Mouse (Mus musculus): ENCODE results near the gene Spata1. TPM values are rescaled to one million over a fixed set of nuclear protein-coding genes. Genes with fewer than 3 reads are reported as not detected.
"Not testable (repeated sequence)": the region's sequence is repeated elsewhere in the genome, so short reads cannot be mapped to it uniquely, and the experiment has no call there.

Spata1 gene
- polyA plus RNA-seq, 2 experiments from 2014 or later, result 7.8 to 8.7 TPM

DNA sequence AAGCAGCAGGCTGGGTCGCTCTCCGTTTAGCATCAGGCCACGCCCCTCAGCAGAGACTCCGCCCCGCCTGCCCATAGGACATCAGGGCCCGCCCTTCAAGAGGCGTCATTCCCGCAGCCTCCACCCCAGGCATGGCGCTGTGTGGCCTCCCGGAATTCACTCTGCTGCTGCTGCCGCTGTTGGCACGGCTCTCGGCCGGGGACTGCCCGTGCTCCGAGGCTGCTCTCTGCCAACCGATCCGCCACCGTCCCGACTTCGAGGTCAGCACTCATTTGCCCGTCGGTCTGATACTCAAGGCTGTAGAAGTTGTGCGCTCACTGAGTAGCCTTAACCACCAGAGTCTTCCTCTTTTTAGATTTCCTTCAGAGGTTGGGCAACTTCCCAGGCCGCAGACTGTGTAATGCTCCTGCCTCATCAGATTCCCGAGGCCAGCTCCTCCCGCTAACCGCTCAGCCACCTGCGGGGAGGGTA is 49.1 kb downstream of the Spata1 start:
- ATAC-seq, result peak; percentile 100

- no peak for ATAC-seq
Measured at GRCm38 (mm10) chr3:146449745-146450250, 49.8 kb downstream of the Spata1 start, which contains the start of gene Ctbs. Gene Ctbs (plus strand): TSS chr3:146449795.

DNA sequence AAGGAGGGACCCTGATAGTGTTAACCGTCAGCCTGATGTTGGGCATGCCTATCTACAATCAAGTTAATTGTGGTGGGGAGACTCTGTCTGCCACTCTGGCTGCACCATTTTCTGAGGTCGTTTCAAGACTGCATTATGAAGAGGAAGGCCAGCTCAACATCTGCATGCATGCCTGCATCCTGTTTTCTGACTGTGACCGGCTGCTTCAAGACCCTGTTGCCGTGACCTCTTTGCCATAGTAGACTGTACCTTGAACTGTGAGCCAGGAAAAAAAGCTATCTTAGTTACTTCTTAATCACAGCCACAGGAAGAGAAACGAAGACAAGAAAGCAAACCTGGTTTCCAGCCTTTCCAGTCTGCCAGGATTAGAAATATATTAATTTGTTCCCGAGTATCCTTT is 50.6 kb downstream of the Spata1 start:
- ATAC-seq, result no peak

GRCm38 (mm10) chr3:146448372-146448771 is 51.2 kb downstream of the Spata1 start:
- no peak for ATAC-seq

- ATAC-seq, result no peak
Measured at GRCm38 (mm10) chr3:146447598-146447997, 52.0 kb downstream of the Spata1 start.

- no peak for ATAC-seq
Measured at GRCm38 (mm10) chr3:146447156-146447555, 52.4 kb downstream of the Spata1 start.

- no peak for ATAC-seq
Measured at GRCm38 (mm10) chr3:146444880-146445279, 54.7 kb downstream of the Spata1 start.

- ATAC-seq, result no peak
Measured at GRCm38 (mm10) chr3:146443380-146443779, 56.2 kb downstream of the Spata1 start.

- ATAC-seq, result no peak
Measured at GRCm38 (mm10) chr3:146442936-146443335, 56.6 kb downstream of the Spata1 start.

- ATAC-seq, result no peak
Measured at GRCm38 (mm10) chr3:146442484-146442883, 57.1 kb downstream of the Spata1 start.

- no peak for ATAC-seq
Measured at GRCm38 (mm10) chr3:146440422-146440821, 59.1 kb downstream of the Spata1 start.

DNA sequence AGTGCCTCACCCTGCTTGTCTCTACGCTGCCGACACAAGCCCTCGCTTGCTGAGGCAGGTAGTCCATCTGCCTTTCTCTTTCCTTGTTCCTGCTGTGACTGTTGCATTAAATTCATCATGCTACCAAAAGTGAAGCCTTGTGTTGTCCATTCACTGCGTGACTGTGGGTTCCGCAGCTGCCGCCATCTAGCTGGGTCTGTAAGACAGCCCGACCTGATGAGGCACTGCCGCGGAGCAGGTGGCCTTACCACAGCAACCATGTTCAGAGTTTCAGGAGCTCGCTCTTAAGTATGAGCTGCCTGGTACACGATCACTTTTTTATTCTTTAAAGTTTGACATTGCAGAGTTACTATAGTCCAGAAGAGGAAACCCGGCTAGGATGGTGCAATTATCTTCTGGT is 59.5 kb downstream of the Spata1 start:
- no peak for ATAC-seq

- no peak for ATAC-seq
Measured at GRCm38 (mm10) chr3:146436114-146436513, 63.4 kb downstream of the Spata1 start.

DNA sequence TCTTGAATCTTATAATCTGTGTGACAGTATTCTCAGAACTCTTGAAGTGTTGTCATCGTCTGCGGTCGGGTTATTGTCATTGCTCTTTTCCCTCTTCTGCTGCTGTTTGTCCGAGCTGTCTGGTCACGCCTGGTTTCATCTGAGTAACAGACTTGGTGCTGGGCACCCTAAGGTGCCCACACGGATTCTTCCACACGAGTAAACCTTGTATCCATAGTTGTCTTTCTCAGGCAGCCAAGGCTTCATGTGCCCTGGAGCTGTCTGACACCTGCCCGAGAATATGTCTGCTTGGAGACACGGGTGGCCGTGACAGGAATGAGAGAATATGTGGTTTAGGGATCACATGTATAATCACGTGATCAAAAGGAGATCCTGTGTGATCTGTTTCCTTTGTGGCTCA is 64.0 kb downstream of the Spata1 start:
- no peak for ATAC-seq

DNA sequence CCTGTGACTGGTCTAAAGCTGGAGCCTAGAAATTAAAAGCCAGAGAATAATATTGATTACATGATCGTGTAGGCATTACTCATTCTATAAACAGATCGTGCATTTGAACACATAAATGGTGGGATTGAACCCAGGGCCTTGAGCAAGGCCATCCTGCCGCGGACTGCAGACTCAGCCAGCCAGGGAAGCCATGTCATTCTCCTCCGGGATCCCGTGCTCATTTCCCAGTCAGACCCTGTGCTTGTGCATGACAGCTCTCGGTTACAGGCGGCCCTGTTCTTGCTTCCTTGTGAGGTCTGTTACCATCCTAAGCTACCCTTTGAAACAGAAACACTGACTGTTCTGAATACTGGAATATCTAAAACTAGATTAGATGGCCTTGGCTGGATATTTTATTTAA is 64.9 kb downstream of the Spata1 start:
- ATAC-seq, result no peak

DNA sequence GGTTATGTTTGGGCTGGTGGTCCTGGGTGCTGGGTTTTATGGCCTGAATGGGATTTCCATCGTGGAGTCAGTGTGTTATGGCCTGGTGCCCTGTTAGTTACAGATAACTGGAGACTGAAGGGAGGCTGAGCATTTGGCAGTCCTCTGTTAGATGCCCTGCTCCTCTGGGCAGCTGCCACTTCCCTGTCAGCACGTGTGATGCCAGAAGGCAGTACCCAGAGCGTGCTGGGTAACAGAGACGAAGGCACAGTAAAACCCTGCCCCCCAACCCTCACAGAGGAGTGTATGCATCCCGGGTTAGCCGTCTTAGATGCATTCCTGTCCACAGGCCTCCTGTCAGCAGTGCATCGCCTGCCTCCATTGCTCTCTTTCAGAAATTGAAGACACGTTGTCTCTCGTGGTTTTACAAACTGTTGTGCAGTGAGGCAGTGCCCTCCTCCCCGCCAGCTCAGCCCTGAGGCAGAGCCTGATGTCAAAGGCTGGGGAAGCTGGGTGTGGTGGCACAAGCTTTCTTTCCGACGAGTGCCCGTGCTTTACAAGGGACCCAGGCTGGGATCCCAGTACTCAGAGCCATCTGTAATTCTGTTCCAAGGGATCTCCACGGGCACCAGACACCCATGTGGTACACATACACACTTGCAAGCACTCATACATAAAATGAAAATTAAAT is 65.7 kb downstream of the Spata1 start:
- ATAC-seq, result no peak

DNA sequence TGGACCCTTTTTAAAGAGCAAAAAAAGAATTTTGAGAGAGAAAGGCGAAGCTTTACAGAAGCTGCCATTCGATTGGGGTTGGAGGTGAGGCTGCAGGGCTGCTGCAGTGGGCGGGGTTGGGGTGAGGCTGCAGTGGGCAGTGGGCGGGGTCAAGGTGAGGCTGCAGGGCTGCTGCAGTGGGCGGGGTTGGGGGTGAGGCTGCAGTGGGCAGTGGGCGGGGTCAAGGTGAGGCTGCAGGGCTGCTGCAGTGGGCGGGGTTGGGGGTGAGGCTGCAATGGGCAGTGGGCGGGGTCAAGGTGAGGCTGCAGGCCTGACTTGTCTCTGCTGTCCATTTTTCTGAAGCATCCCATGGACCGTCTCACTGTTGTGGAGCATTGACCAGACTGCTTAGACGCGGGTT is 66.5 kb downstream of the Spata1 start:
- ATAC-seq, result not testable (repeated sequence)

GRCm38 (mm10) chr3:146426489-146426888 is 73.1 kb downstream of the Spata1 start:
- no peak for ATAC-seq

DNA sequence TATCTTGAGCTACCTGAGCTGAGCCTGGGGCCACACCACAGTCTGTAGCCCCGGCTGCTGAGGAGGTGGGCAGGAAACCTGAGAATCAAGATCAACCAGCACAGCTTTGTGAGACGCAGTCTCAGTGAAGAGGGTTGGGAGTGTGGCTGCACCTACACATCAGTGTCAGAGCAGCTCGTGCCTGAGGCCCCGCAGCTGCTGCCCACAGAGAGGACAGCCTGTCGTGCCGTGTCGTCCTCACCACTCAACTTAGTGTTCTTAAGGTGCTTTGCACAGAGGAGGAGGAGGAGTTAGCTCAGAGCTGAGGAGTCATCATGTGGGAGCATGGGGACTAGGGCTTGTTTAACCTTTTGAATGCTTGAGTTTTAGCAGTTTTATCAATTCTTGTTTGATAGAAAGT is 73.7 kb downstream of the Spata1 start:
- no peak for ATAC-seq

- no peak for ATAC-seq
Measured at GRCm38 (mm10) chr3:146424306-146424900, 75.2 kb downstream of the Spata1 start.

DNA sequence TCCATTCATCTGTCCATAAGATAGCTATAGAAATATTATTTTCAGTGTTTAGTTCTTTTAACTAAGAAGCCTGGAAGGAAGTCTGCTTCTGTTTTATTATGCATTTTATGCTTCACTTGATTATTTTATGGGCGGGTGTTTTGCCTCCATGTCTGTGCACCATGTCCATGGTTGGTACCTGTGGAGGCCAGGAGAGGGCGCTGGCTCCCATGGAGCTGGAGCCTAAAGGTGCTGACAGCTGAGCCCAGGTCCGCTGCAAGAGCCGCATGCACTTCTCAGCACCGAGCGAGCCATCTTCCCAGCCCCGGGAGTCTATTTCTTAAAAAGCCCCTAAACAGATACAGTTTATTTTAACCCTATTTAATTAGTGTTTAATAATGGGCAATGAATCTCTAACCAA is 75.8 kb downstream of the Spata1 start:
- no peak for ATAC-seq

GRCm38 (mm10) chr3:146421787-146422186 is 77.8 kb downstream of the Spata1 start:
- peak; percentile 37 for ATAC-seq

GRCm38 (mm10) chr3:146419992-146420537 is 79.5 kb downstream of the Spata1 start:
- ATAC-seq, result no peak

DNA sequence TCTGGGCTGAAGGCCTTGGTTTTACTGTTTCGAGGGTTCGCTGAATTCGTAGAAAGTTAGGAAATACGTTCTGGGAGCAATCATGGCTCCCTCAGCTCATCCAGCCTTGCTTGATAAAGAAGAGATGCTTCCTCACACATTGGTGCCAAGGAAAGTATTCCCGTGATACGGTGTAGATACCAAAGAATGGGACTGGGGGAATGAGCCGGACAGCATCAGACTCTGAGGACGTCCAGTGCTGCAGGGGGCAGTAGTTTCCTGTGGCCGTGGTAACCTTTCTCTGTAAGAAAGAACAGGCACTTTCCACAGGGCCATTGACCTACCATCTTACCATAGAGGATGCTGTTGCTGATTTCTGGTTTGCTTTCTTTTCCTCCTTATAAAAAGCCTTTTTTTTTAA is 80.0 kb downstream of the Spata1 start:
- ATAC-seq, result no peak
